Mouse (Mus musculus) testis, postnatal 10 days (tissue): Measurements from ENCODE around the gene Cnksr3.

Experiments used
- DNase-seq: peaks from one replicate; pipeline ENCODE4 v3.0.0; 2021; ENCODE audit warnings: low spot score

Cnksr3 gene

GRCm38 (mm10) chr10:7211696-7212482 lies at the start of gene Cnksr3:
Cnksr3 (minus strand) TSS chr10:7212237.
- peak; percentile 99 for DNase-seq

GRCm38 (mm10) chr10:7260166-7261108 lies 48.4 kb upstream of the Cnksr3 start:
- DNase-seq, result no peak

DNA sequence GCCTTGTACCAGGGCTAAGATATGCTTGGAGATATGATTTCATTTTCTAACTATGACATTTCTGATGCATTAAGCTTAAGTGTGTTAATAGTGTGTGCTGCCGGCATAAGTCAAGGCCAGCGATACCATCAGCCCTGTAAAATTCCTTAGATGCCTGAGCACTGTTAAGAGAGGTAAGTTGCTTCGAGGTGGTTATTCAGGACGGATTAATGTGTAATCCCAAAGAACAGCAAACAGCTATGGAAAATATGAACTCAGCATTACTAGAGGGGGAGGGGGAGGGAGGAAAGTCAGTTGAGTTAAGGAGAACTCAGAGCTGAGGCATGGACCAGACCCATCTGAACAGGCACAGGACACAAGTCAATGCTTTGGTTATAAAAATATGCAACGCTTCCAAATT lies 46.6 kb upstream of the Cnksr3 start:
- DNase-seq, result no peak

- no peak for DNase-seq
These were observed 38.4 kb upstream of the Cnksr3 start for GRCm38 (mm10) chr10:7250455-7250854.

GRCm38 (mm10) chr10:7234601-7235000 lies 22.6 kb upstream of the Cnksr3 start:
- DNase-seq, result no peak

DNA sequence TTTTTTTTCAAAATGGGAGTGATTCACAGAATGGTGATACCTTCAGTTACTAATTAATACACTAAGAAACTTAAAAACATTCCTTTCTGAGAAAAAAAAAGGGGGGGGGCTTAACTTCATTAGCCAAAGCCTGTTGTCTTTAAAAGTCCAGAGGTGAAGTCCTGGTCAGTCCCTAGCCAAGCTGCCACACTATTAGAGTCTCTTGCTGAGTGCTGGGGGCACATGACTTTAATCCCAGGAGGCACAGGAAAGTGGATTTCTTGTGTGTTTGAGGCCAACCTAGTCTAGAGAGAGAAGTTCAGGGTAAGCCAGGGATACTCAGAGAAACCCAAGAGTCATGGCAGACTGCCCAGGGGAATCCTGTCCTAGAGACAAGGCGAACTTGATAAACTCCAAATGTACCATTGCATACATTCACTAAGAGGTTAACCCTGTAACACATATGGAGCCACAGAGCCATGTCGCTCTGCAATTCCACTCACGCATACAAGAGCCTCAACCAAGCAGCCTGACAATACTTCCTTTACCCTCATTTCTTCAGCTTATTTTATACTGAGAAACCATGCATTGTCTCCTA lies 5.6 kb upstream of the Cnksr3 start:
- DNase-seq, result no peak

GRCm38 (mm10) chr10:7214718-7215117 lies 2.7 kb upstream of the Cnksr3 start:
- no peak for DNase-seq

DNA sequence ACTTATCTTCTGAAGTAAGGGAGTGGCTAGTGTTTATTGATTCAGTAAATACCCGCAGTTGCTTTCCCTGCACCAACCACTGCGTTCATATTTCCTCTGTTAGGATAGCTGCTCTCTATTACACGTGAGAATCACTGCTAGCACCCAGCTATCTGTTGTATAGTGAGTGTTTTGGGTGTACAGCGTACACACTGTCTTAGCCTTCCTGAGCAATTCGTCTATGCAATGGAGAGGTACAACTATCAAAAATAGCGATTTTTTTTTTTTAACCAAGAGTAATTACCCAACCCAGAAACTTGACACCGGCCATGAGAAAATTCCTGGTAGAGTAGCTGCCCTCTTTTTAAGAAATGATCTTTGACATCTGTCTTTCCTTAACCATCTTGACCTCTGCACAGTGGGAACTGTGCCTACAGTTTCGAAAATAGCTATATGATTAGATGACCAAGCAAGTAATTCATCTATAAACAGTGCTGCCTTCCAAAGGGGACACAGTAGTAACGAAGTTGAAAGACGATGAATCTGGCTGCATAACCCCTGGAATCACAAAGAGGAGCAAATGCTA lies 1.1 kb upstream of the Cnksr3 start:
- DNase-seq, result no peak

DNA sequence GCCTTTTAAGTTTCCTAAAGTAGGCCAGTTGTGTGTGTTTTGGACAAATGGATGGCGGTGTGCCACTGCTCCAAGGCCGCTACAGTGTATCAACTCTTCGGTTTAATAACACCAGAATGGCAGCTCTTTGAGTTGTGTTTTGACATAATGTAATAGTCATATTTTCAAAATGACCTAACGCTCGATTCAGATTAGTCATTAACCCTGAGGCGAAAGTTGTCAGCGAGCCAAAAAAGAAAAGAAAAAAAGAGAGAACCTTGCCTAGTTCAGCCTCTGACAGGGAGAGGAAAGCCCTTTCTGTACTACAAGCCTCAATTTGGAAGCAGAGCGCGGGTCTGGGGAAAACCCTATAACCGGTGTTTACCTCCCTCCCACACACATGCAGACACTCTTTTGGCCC lies 500 bp upstream of the Cnksr3 start:
- peak; percentile 69 for DNase-seq

- peak; percentile 83 for DNase-seq
These were observed 894 bp downstream of the Cnksr3 start for GRCm38 (mm10) chr10:7210991-7211695.

DNA sequence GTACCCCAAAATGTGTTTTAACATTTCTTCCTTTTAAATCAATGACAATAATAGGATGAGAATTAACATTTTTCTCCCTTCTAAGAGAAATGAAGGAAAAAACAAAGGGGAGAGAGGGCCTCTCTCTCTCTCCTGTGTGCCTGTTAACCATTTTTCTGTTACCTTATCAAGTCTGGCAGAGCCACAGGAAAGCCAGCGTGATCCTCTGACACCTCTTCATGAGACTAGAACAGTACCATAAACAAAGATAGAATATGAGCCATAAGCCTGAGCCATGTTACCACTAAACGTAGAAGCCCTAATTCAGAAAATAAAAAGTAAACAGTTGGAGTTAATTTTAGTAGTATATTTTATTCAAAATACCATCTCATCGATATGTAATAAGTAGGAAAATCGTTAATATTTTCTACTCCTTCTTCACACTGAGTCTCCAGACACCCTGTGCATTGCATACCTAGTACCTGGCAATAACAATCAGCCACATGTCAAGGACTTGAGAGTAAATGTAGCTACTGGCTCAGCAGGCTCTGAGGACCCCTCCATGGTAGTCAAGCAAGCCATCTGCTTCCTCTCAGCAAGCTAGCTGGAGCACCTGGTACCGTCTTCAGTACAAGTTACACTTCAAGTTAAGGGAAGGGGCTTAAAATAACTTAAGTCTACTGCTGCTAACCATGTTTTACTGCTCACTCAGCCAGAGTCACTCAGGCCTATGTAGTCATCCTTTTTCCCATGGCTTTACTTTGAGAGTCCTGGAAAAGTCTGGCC lies 2.2 kb downstream of the Cnksr3 start:
- no peak for DNase-seq

DNA sequence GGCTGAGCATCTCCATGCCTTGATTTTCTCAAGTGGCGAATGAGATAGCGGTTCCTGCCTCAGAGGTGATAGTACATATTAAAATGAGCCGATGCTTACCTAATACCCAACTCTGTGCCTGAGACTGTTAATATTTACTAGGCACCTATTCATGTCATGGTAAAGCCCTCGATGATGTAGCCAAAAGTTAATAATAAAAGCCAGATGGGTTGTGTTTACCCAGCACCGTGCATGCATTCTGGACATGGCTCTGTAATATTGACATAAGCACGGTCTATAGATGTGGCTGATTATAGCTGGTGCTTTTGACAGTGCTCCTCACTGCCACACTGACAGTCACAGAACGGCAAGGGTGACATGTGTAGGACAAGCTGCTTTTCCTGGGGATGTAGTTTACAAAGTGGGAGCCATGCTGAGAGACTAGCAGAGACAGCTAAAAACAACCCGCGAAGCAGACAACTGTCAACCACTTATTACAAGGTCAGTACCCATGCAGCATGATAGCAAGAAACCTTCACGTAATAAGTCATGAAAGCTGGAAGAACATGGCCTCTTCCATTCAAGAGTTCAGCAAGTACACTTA lies 3.1 kb downstream of the Cnksr3 start:
- no peak for DNase-seq

DNA sequence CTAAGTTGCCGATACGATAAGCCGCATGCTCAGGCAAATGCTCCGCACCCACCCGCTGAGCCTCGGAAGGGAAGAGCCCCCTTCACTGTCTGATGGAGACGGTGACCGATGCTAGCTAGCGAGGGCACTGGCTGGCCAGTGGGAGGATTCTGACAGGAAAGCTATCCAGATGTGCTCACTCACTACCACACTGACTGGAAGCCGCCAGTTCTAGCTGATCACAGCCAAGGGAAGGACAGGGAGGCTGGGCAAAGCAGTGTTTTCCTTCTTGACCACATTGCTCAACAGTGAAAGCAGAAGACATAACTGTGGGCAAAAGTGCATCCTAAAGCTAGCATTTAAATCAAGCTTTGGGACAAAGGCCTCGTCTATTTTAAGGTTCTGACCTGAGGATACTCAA lies 4.7 kb downstream of the Cnksr3 start:
- DNase-seq, result no peak

- no peak for DNase-seq
These were observed 5.5 kb downstream of the Cnksr3 start for GRCm38 (mm10) chr10:7206571-7206970.

DNA sequence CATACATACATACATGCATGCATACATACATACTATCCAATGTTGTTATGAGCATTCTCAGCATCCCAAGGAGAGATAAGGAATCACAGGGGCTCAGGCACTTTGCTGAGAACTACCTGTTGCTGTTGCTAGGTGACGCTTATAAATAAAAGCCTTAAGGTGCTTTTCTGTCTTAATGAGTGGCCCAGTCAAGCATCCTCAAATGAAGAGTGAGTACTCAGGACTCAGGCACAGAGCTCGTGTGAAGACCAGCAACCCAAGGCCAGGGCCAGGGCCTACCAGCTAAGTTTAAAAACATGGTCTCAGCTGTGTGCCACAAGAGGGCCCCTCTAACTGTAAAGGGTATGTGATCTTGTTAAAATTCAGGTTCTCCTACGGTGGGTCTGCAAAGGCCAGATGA lies 6.5 kb downstream of the Cnksr3 start:
- no peak for DNase-seq

DNA sequence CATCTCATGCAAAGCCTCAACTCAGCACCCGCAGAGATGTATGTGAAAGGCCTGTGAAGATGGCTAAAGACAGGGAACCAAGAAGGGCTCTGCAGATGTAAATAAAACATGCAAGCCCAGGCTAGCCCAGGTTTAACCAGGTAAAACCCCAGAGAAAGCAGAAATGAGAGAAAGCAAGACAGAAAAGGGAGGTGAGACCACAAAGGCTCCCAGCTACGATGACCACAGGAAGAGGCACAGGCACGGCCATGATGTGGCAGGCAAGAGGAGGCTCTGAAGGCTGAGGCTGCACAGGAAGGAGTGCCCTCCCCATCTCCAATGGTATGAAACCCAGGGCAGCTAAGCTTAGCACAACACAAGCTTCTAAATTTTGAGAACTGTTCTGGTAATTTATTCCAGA lies 7.1 kb downstream of the Cnksr3 start:
- no peak for DNase-seq

GRCm38 (mm10) chr10:7202576-7202975 lies 9.5 kb downstream of the Cnksr3 start:
- no peak for DNase-seq

- no peak for DNase-seq
These were observed 11.4 kb downstream of the Cnksr3 start for GRCm38 (mm10) chr10:7200665-7201064.

- DNase-seq, result no peak
These were observed 13.8 kb downstream of the Cnksr3 start for GRCm38 (mm10) chr10:7198201-7198600.

- no peak for DNase-seq
These were observed 14.3 kb downstream of the Cnksr3 start for GRCm38 (mm10) chr10:7197733-7198132.
